Mouse (Mus musculus) liver, embryonic 12.5 days (tissue): ENCODE results near the gene Ap1s3. TPM values are rescaled to one million over a fixed set of nuclear protein-coding genes. Genes with fewer than 3 reads are reported as not detected.
A peak's percentile ranks its signal among the peaks of the same experiment; 100 is the strongest.

Source experiments
- ATAC-seq: fragments of 200-750 bp; cut with Nextera tagmentation; 2 replicates; pipeline ENCODE4 v1.8.0; 2017; ENCODE audit warnings: moderate number of reproducible peaks, mild to moderate bottlenecking, moderate library complexity
- H3K27ac ChIP-seq: fragments of 300-500 bp; sonication (generic); 2 replicates; pipeline ENCODE4 v1.5.1; 2016; ENCODE audit warnings: mild to moderate bottlenecking
- H3K27me3 ChIP-seq: fragments of 300-500 bp; sonication (generic); replicated peaks from 2 replicates; pipeline ENCODE4 v1.6.1; 2016; ENCODE audit warnings: mild to moderate bottlenecking, moderate library complexity
- H3K36me3 ChIP-seq: fragments of 300-500 bp; sonication (generic); 2 replicates; pipeline ENCODE4 v1.6.1; 2016; ENCODE audit warnings: mild to moderate bottlenecking, moderate library complexity
- H3K4me1 ChIP-seq: fragments of 300-500 bp; sonication (generic); 2 replicates; pipeline ENCODE4 v1.6.1; 2016
- H3K4me2 ChIP-seq: fragments of 300-500 bp; sonication (generic); 2 replicates; pipeline ENCODE4 v1.6.1; 2016; ENCODE audit warnings: mild to moderate bottlenecking, moderate library complexity
- H3K4me3 ChIP-seq: fragments of 300-500 bp; sonication (generic); 2 replicates; pipeline ENCODE4 v1.5.1; 2016; ENCODE audit warnings: mild to moderate bottlenecking, moderate library complexity
- H3K9ac ChIP-seq: fragments of 300-500 bp; sonication (generic); 2 replicates; pipeline ENCODE4 v1.6.1; 2016; ENCODE audit warnings: mild to moderate bottlenecking, moderate library complexity
- H3K9me3 ChIP-seq: fragments of 300-500 bp; sonication (generic); replicated peaks from 2 replicates; pipeline ENCODE4 v1.6.1; 2016; ENCODE audit warnings: mild to moderate bottlenecking, moderate library complexity
- WGBS: fragments of 180-500 bp; shearing (Covaris S2); methylation state at CpG from one replicate; pipeline ENCODE4 v1.1.7; 2016; ENCODE audit not compliant: insufficient replicate concordance; 5-methylcytosine and 5-hydroxymethylcytosine counted together
- polyA plus RNA-seq: library from polyadenylated mRNA; unstranded; fragments of >200 nt; fragmentation: Nextera tagmentation; extraction: Ambion mirVana; gene quantifications from 2 replicates; pipeline ENCODE4 v1.2.1, GENCODE M21; 2016

Ap1s3 gene
- polyA plus RNA-seq, 1 experiment from 2014 or later = 0.25 TPM

DNA sequence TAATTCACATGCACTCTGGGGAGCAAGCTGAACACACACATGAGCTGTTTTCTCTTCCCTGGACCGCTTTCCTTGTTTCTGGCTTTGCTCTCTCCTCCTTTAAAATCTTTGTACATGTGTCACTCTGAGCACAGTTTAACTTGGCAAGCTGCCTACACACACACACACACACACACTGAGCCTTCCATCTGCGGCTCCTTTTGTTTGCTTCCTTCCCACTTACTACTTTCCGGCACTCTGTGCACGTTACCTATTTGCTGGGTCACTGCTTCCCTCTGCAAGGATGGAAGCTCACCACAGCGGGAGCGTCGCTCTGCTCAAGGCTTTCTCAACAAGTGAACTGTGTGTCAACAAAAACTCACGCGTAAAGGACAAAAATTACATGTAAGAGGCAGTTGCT lies 25.6 kb upstream of the Ap1s3 start:
- no peaks in the 10 kb centered on the region for H3K27me3 ChIP-seq
- H3K4me1 ChIP-seq = peaks cover 3% of the 10 kb centered on the region; the same call in 1 of the 2 replicates
- H3K4me2 ChIP-seq = no peak overlapping the region
- H3K9ac ChIP-seq = no peak overlapping the region
- H3K9me3 ChIP-seq = no peaks in the 10 kb centered on the region
- ATAC-seq = no peak
- H3K4me3 ChIP-seq = no peak overlapping the region
- no peak overlapping the region for H3K27ac ChIP-seq
- H3K36me3 ChIP-seq = peaks cover 4% of the 10 kb centered on the region; the same call in 1 of the 2 replicates
- WGBS = 73% methylated on average over 9 of the region's 9 CpGs

DNA sequence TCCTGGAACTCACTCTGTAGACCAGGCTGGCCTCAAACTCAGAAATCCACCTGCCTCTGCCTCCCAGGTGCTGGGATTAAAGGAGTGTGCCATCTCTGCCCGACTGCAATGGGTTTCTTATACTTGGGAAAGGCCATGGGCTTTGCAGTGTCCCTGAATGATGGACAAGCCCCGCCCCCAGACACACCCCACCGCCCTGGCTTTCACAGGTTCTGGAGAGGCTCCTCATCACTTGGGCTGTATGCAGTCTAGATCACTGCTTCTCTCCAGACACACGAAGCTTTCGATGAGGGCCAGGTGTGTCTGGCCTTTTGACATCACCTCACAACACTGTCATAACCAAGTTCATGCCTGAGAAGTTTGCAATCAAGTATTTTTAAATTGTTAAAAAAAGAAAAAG lies 25.2 kb upstream of the Ap1s3 start:
- Histone ChIP-seq H3K4me3 (no peak overlapping the region), H3K9ac (no peak overlapping the region), H3K4me1 (peaks cover 3% of the 10 kb centered on the region; the same call in 1 of the 2 replicates), H3K9me3 (no peaks in the 10 kb centered on the region), H3K4me2 (no peak overlapping the region), H3K27me3 (no peaks in the 10 kb centered on the region), H3K36me3 (peaks cover 4% of the 10 kb centered on the region; the same call in 1 of the 2 replicates), H3K27ac (no peak overlapping the region)
- ATAC-seq = no peak
- WGBS = 45% methylated on average over 5 of the region's 5 CpGs

DNA sequence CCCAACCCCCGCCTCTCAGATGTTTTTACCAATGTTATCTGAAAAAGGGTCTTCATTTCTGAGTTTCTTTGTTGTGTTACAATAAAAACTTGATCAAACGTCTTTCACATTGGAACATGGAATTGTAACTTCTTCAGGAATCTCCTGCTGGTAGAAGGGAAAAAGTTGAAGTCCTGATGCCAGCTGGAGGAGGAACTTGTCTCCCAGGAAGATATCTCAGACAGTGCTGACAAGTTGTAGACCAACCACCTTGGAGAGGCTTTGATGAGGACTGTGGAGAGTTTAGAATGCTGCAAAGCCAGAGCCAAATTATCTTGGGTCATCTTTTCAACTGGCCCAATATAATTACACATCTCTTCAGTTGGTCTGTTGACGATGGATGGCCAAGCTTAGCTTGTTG lies 20.7 kb upstream of the Ap1s3 start:
- no peak for ATAC-seq
- H3K36me3 ChIP-seq = no peaks in the 10 kb centered on the region
- H3K27ac ChIP-seq = no peak overlapping the region
- H3K4me2 ChIP-seq = no peak overlapping the region
- H3K9me3 ChIP-seq = no peaks in the 10 kb centered on the region
- 67% methylated on average over 3 of the region's 3 CpGs for WGBS
- H3K4me3 ChIP-seq = no peak overlapping the region
- no peaks in the 10 kb centered on the region for H3K4me1 ChIP-seq
- H3K27me3 ChIP-seq = no peaks in the 10 kb centered on the region
- no peak overlapping the region for H3K9ac ChIP-seq

DNA sequence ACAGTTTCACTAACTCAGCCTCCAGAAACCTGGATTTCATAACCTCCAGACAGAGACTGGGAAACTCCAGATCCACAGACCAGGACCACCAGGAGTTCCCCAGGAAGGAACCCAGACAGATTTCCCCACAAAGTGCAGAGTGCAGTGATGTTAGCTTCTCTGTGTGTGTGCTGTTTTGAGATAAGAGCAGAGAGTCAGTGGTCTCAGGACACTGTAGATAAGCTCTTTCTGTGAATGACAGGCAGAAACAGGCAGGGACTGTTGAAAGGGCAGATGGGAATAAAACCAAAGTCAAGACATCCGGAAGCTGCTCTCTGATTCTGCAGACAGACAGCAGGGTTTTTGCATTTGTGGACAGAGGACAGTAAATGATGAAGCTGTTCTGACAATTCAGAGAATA lies 15.5 kb upstream of the Ap1s3 start:
- 15% methylated on average over 1 of the region's 1 CpGs for WGBS
- Histone ChIP-seq H3K9me3 (no peaks in the 10 kb centered on the region), H3K4me1 (0 out of 2 replicates have a peak, but pooled peaks cover 5% of the 10 kb centered on the region), H3K9ac (no peak overlapping the region), H3K4me2 (no peak overlapping the region), H3K4me3 (no peak overlapping the region), H3K27me3 (no peaks in the 10 kb centered on the region), H3K36me3 (no peaks in the 10 kb centered on the region), H3K27ac (no peak overlapping the region)
- peak; percentile 60; the same call in 1 of the 2 replicates for ATAC-seq

DNA sequence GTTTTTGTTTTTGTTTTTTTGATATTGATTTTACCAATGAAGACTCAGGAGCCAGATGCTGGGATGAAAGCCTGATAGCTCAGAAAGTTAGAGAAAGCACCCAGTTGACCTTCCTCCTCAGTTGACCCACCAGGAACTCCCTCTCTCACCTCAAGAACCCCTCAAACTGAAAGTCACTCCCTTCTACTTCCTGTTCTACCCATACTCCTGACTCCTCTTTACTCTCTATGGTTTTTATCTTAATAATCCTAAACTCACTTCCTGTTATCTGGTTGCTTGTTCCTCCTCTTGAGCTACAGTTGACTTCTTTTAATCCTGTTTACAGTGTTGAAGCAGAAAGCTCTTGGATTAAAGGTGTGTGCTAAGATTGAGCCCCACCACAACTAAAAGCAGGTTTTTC lies 12.3 kb upstream of the Ap1s3 start:
- ATAC-seq = no peak
- Histone ChIP-seq H3K36me3 (no peaks in the 10 kb centered on the region), H3K4me2 (no peak overlapping the region), H3K9ac (no peak overlapping the region), H3K4me3 (no peak overlapping the region), H3K27me3 (no peaks in the 10 kb centered on the region), H3K27ac (no peak overlapping the region), H3K9me3 (no peaks in the 10 kb centered on the region), H3K4me1 (0 out of 2 replicates have a peak, but pooled peaks cover 5% of the 10 kb centered on the region)

DNA sequence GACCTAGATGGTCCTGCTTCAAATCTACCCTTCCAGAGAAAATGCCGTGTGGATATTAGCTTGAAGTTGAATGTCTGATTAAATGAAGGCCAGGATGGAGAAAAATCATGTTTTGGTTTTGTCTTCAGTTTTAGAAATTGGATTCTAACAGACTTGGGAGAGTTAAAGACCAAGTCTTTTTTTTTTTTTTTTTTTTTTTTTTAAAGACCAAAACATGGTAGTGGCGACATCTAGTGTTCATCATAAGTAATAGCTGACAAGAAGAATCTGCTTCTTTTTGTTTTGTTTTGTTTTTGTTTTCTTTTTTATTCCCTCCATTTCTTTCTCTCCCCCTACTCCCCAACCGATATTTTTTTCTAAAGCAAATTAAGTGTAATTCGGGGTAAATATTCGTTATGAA lies 11.2 kb upstream of the Ap1s3 start:
- no peak overlapping the region for H3K9ac ChIP-seq
- no peak overlapping the region for H3K27ac ChIP-seq
- H3K4me1 ChIP-seq = 0 out of 2 replicates have a peak, but pooled peaks cover 5% of the 10 kb centered on the region
- no peaks in the 10 kb centered on the region for H3K36me3 ChIP-seq
- no peaks in the 10 kb centered on the region for H3K27me3 ChIP-seq
- 9% methylated on average over 5 of the region's 5 CpGs for WGBS
- H3K4me3 ChIP-seq = no peak overlapping the region
- H3K9me3 ChIP-seq = no peaks in the 10 kb centered on the region
- no peak for ATAC-seq
- no peak overlapping the region for H3K4me2 ChIP-seq

DNA sequence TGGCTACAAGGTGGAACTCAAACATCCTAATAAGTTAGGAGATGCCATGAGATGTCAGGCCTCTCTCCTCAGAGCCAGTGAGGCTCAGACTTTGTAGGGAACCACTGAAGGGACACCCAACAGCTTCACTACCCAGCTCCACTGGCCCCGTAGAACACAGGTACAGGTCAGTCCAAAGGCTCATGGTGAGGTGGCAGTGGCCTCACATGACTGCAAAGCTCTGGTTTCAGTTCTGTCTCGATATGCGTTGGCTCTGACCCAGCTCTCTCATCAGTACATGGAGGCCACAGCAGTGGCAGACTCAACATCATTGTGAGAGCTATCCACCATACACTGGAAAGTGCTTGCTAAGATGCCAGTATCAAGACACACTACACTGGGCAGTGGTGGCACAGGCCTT lies 9.0 kb upstream of the Ap1s3 start:
- Histone ChIP-seq H3K4me2 (no peak overlapping the region), H3K9ac (no peak overlapping the region)
- ATAC-seq = no peak

DNA sequence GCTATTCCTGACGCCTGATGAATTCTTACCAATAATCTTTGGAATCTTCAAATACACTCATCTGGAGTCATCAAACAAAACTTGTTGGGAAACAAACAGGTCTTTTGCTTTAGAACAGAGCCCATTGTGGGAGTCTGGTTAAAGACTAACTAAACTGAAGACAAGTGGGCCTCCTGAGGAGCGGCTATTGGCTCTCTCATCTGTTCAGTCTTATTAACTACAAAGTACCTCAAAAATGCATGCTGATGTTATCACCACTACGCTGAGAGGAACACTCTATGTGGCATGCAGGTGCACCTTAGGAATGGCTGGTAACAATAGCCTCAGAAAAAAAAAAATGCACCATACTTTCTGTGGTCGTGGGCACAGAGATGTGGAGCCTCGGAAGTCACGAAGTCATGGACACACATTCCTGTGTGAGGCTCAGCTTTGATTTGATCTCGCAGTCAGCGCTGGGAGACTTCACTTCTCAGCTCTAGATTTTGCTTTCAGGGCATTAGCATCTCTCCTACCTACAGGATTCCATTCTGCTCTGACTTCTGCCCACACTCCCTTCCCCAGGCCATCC lies 6.4 kb upstream of the Ap1s3 start:
- Histone ChIP-seq H3K36me3 (no peaks in the 10 kb centered on the region), H3K9me3 (no peaks in the 10 kb centered on the region), H3K4me3 (no peak overlapping the region), H3K27ac (no peak overlapping the region), H3K4me1 (no peaks in the 10 kb centered on the region), H3K9ac (no peak overlapping the region), H3K4me2 (no peak overlapping the region), H3K27me3 (peaks cover 4% of the 10 kb centered on the region)
- 62% methylated on average over 8 of the region's 8 CpGs for WGBS
- no peak for ATAC-seq

More for the DNA sequence above, 9.0 kb upstream of the Ap1s3 start:
- 84% methylated on average over 3 of the region's 3 CpGs for WGBS
- Histone ChIP-seq H3K36me3 (no peaks in the 10 kb centered on the region), H3K4me1 (no peaks in the 10 kb centered on the region), H3K4me3 (no peak overlapping the region), H3K27me3 (no peaks in the 10 kb centered on the region), H3K9me3 (no peaks in the 10 kb centered on the region), H3K27ac (no peak overlapping the region)

DNA sequence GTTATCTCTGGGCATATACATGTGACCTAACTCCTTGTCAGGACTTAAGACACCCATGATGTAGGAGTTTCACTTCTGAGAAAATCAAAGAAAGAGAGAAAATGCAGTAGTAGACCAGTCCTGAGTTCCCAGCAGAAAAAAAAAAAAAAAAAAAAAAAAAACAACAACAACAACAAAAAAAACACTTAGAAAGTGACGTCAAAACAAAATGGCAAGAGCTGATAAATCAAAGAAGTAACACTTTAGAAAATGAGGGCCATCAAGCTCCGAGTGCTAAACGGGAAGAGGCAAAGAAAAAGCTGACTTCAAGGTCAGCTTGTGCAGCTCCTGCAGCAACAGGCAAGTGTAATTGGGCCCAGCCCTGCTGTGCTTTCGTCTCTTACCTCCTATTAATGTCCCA lies 3.9 kb upstream of the Ap1s3 start:
- Histone ChIP-seq H3K4me3 (no peak overlapping the region), H3K27me3 (peaks cover 12% of the 10 kb centered on the region), H3K9me3 (no peaks in the 10 kb centered on the region), H3K4me1 (peaks cover 18% of the 10 kb centered on the region), H3K27ac (no peak overlapping the region), H3K36me3 (no peaks in the 10 kb centered on the region), H3K9ac (no peak overlapping the region), H3K4me2 (no peak overlapping the region)
- ATAC-seq = no peak
- 57% methylated on average over 4 of the region's 4 CpGs for WGBS

DNA sequence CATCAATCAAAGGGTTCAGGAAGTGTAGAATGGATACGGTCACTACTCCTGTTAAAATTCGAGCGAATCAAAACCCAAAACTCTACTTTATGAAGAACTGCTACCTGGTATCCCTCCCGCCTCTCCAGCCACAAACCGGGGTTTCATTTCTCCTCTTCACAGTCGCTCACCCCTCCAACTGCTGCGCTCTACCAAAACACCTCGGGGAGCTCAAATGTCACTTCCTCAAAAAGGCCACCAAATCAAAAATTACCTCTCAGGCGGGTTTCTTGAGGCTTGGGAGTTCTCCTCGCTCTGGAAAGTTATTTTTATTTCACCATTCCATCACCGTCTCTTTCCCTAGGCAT lies 603 bp downstream of the Ap1s3 start:
- peak overlapping the region; percentile 74 for H3K4me3 ChIP-seq
- peaks cover 29% of the 10 kb centered on the region for H3K4me1 ChIP-seq
- H3K9me3 ChIP-seq = no peaks in the 10 kb centered on the region
- no peak overlapping the region for H3K27ac ChIP-seq
- ATAC-seq = no peak
- no peaks in the 10 kb centered on the region for H3K36me3 ChIP-seq
- H3K27me3 ChIP-seq = peaks cover 19% of the 10 kb centered on the region
- peak overlapping the region; percentile 76; the same call in 1 of the 2 replicates for H3K9ac ChIP-seq
- 1% methylated on average over 11 of the region's 11 CpGs for WGBS
- H3K4me2 ChIP-seq = peak overlapping the region; percentile 94

DNA sequence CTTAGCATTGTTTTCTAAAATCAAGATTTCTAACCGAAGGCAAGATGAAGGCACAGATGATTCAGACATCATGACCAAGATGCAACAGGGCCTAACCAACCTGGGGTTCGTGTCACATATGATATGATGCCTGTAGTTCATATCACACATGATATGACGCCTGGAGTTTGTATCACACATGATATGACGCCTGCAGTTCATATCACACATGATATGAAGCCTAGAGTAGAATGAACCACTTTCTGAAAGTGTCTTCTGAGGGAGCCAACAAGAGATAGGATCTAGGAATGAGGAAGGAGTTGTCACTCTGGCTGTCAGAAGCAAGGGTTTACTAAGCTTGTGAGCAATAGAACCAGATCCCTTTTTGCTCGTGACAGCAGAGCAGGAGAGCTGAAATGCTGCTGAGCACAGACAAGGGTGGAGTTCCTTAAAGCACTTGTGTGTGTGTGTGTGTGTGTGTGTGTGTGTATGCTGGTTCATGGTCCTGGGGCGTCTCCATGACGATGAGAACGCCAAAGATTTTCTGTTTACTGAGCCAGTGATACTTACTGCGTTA lies 2.3 kb downstream of the Ap1s3 start:
- Histone ChIP-seq H3K27ac (no peak overlapping the region), H3K4me3 (no peak overlapping the region), H3K36me3 (no peaks in the 10 kb centered on the region), H3K9me3 (no peaks in the 10 kb centered on the region), H3K27me3 (peaks cover 19% of the 10 kb centered on the region), H3K4me1 (peaks cover 29% of the 10 kb centered on the region), H3K4me2 (no peak overlapping the region), H3K9ac (no peak overlapping the region)
- ATAC-seq = no peak
- WGBS = 49% methylated on average over 9 of the region's 9 CpGs

DNA sequence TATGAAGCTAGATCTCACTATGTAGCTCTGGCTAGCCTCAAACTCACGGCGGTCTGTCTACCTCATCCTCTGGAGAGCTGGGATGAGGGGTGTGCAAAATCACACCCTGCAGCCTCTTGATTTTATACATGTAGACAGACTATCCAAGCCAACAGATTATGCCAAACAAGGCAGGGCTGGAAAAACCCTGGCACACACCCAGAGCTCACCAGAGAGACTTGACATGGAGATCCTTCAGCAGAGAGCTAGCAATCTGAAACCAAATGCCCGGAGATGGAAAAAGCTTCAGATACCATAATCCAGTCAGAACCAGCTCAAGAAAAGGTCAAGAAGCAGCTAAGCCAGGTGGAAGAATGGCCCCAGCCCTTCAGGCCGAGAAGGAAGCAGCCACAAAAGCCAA lies 6.9 kb downstream of the Ap1s3 start:
- Histone ChIP-seq H3K9ac (no peak overlapping the region), H3K4me1 (peaks cover 5% of the 10 kb centered on the region; the same call in 1 of the 2 replicates), H3K36me3 (no peaks in the 10 kb centered on the region), H3K27ac (no peak overlapping the region), H3K27me3 (no peaks in the 10 kb centered on the region), H3K9me3 (no peaks in the 10 kb centered on the region), H3K4me2 (no peak overlapping the region), H3K4me3 (no peak overlapping the region)
- WGBS = 77% methylated on average over 4 of the region's 4 CpGs
- ATAC-seq = no peak

DNA sequence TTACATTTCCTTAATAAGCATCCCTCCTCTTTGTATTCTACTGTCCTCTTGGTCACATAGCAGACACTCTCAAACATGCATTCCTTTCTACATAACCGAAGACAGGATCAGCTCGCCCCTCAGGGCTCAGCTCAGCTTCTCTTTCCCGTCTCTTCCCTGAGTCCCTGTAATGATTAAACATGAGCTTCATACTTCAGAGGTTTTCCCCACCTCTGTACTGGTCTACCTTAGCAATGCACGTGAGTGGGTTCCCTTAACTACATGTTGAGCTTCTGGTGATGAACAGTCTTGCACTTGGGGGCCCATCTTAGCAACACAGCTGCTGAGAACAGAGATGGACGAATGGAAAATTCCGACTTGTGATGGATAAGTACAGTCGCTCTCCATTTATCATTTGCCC lies 12.2 kb downstream of the Ap1s3 start:
- H3K36me3 ChIP-seq = no peaks in the 10 kb centered on the region
- H3K27ac ChIP-seq = no peak overlapping the region
- 72% methylated on average over 7 of the region's 7 CpGs for WGBS
- no peak for ATAC-seq
- H3K4me2 ChIP-seq = no peak overlapping the region
- no peaks in the 10 kb centered on the region for H3K4me1 ChIP-seq
- H3K9me3 ChIP-seq = no peaks in the 10 kb centered on the region
- H3K9ac ChIP-seq = no peak overlapping the region
- H3K27me3 ChIP-seq = no peaks in the 10 kb centered on the region
- no peak overlapping the region for H3K4me3 ChIP-seq
